Mouse (Mus musculus): ENCODE data around the gene Lrrc8b. TPM values are rescaled to one million over a fixed set of nuclear protein-coding genes. Genes with fewer than 3 reads are reported as not detected.
A peak's percentile ranks its signal among the peaks of the same experiment; 100 is the strongest.

Gene Lrrc8b
- polyA plus RNA-seq (2016; fragmentation: Nextera tagmentation; extraction: Ambion mirVana): 12.1 and 13.3 TPM in 2 replicates

DNA sequence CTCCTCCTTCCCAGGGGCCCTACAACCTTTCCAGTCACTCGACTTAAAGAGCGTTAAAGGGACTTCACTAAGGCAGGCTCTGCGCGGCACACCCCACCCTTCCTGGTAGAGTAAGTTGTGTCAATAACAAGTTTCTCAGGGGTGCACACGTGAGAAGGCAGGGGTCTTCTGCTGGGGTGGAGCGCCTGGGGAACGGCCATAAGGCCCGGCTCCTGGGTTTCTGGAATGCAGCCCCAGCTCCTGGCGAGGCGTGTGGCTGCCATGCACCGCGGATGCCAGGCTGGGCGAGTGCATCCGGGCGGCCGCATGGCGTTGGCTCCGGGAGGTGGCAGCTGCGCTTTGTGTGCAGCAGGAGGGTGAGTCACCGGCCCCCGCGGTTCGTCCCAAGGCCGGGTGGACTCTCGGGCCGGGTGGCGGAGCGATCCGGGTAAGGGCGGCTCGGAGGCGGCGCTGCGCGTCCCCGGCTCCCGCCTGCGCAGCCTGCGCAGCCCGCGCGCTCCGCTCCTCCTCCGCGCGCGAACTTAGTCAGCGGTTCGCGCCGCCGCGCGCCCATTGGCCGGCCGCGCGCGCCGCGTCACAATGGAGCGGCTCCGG is at the start of gene Lrrc8b:
TSS of gene Lrrc8b (plus strand) at position 578 of the 594 bp plus-strand sequence.
- peak within 1 kb of the TSS; percentile 87 for H3K27ac ChIP-seq
- peak within 1 kb of the TSS; percentile 95 for H3K9ac ChIP-seq
- peak within 1 kb of the TSS; percentile 92 for H3K4me3 ChIP-seq
- under 1% methylated on average over 63 of the region's 63 CpGs for WGBS
- H3K4me1 ChIP-seq: peaks cover 3% of the 10 kb centered on the region; the same call in 1 of the 2 replicates
- H3K9me3 ChIP-seq (replicated peaks): peaks cover 9% of the 10 kb centered on the region; the same call in 1 of the 2 replicates
- peak; percentile 94 for ATAC-seq (ENCODE audit: low FRiP score)
- 0 out of 2 replicates have a peak, but pooled peaks cover 3% of the 10 kb centered on the region for H3K27me3 ChIP-seq
- H3K4me2 ChIP-seq (replicated peaks): peak within 1 kb of the TSS; percentile 95
- H3K36me3 ChIP-seq: peaks cover 10% of the 10 kb centered on the region; the same call in 1 of the 2 replicates

DNA sequence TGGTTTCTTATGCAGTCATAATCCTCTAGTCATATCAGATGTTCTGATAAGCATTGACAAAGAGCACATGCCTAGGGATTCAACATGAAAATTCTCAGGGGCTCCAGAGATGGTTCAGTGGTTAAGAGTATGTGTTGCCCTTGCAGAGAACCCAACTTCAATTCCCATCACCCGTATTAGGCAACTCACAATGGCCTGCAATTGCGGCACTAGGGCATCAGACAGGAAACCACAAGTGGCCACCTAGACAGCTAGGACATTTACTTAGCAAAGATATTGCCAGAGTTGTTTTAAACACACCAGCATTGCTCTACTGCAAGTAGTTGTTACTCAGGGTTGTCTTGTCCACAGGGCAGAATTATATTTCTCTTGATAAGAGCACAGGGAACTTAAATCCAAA is 34.1 kb upstream of the Lrrc8b start:
- WGBS: 92% methylated on average over 2 of the region's 2 CpGs
- ATAC-seq (ENCODE audit: low FRiP score): no peak
- H3K4me3 ChIP-seq: no peak overlapping the region
- H3K4me2 ChIP-seq (replicated peaks): no peak overlapping the region
- H3K27ac ChIP-seq: no peak overlapping the region
- no peaks in the 10 kb centered on the region; the same call in 1 of the 2 replicates for H3K9me3 ChIP-seq (replicated peaks)
- no peaks in the 10 kb centered on the region for H3K27me3 ChIP-seq
- H3K9ac ChIP-seq: no peak overlapping the region
- H3K36me3 ChIP-seq: no peaks in the 10 kb centered on the region
- H3K4me1 ChIP-seq: no peaks in the 10 kb centered on the region

DNA sequence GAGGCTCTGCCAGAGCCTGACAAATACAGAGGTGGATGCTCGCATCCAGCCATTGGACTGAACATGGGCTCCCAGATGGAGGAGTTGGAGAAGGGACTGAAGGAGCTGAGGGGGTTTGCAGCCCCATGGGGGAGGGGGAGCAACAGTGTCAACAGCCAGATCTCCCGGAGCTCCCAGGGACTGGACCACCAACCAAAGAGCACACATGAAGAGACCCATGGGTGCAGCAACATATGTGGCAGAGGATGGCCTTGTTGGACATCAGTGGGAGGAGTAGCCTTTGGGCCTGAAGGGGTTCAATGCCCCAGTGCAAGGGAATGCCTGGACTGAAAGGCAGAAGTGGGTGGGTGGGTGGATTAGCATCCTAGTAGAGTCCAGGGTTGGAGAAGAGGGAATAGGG is 25.2 kb upstream of the Lrrc8b start:
- Histone ChIP-seq H3K4me3 (no peak overlapping the region), H3K9ac (no peak overlapping the region), H3K9me3 (replicated peaks) (peaks cover 4% of the 10 kb centered on the region; the same call in 1 of the 2 replicates), H3K27ac (no peak overlapping the region), H3K4me1 (no peaks in the 10 kb centered on the region), H3K27me3 (no peaks in the 10 kb centered on the region), H3K4me2 (replicated peaks) (no peak overlapping the region), H3K36me3 (no peaks in the 10 kb centered on the region)
- no peak for ATAC-seq (ENCODE audit: low FRiP score)
- WGBS: 90% methylated on average over 2 of the region's 2 CpGs

DNA sequence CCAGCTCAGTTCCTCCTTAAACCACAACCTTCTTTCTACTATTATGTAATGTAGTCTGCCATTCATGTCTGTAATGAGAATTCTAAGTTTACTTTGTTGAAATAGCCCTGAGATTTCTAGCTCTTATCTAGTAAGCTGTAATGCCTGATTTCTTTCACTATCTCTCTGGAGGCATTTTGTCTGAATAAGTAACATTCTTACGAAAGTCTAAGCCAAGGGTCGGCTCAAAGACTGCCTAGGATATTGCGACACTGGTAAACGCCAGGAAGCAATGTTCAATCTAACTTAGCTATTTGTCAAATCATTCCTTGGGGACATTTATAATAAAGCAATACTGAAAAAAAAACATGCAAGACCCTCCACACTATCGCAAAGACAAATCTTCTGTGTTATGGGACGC is 21.8 kb upstream of the Lrrc8b start:
- WGBS: 94% methylated on average over 6 of the region's 6 CpGs
- H3K9ac ChIP-seq: no peak overlapping the region
- H3K4me3 ChIP-seq: no peak overlapping the region
- H3K27ac ChIP-seq: no peak overlapping the region
- H3K4me2 ChIP-seq (replicated peaks): no peak overlapping the region
- H3K4me1 ChIP-seq: no peaks in the 10 kb centered on the region
- ATAC-seq (ENCODE audit: low FRiP score): no peak
- peaks cover 4% of the 10 kb centered on the region; the same call in 1 of the 2 replicates for H3K9me3 ChIP-seq (replicated peaks)
- H3K27me3 ChIP-seq: no peaks in the 10 kb centered on the region
- no peaks in the 10 kb centered on the region for H3K36me3 ChIP-seq

DNA sequence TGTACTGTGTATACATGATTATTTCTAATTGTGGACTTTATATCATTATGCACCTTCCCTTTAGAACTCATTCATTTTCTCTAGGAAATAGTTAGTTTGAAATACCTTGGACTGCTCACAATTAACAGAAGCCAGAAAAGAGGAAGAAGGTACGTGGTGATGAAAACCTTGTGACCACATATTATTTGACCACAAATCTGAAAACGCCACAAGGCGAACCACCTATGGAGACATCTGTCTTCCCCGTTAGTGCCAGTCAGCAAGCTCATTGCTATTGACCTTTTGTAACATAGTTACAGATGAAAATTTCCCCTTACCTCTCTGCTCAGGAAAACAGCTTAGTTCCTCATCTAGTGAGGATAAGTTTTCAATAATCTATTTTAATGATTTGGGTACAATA is 20.4 kb upstream of the Lrrc8b start:
- Histone ChIP-seq H3K9me3 (replicated peaks) (peaks cover 4% of the 10 kb centered on the region; the same call in 1 of the 2 replicates), H3K27ac (no peak overlapping the region), H3K4me2 (replicated peaks) (no peak overlapping the region), H3K27me3 (no peaks in the 10 kb centered on the region), H3K4me1 (peaks cover 4% of the 10 kb centered on the region; the same call in 1 of the 2 replicates), H3K9ac (no peak overlapping the region), H3K4me3 (no peak overlapping the region), H3K36me3 (no peaks in the 10 kb centered on the region)
- no peak for ATAC-seq (ENCODE audit: low FRiP score)
- 96% methylated on average over 4 of the region's 4 CpGs for WGBS

DNA sequence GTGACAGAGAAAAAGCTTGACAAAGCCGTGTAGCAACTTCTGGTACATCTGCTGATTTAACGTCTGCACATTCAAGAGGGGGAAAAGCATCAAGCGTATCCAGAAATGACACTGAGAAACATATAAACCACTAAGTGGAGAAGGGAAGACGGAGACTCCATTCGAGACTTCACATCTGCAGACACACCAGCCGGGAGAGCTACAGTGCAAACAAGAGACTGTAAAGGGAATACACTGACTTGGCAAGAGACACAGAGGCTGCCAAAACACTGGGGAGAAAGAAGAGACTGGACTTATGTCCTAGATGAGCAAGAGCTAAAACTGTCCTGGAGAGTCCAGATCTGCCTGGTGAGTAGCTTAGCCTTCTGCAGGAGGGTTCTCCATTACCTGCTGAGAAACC is 16.6 kb upstream of the Lrrc8b start:
- no peak overlapping the region for H3K4me3 ChIP-seq
- no peaks in the 10 kb centered on the region for H3K27me3 ChIP-seq
- H3K36me3 ChIP-seq: no peaks in the 10 kb centered on the region
- no peak overlapping the region for H3K4me2 ChIP-seq (replicated peaks)
- peaks cover 9% of the 10 kb centered on the region; the same call in 1 of the 2 replicates for H3K4me1 ChIP-seq
- WGBS: 88% methylated on average over 6 of the region's 6 CpGs
- no peak overlapping the region for H3K9ac ChIP-seq
- no peaks in the 10 kb centered on the region for H3K9me3 ChIP-seq (replicated peaks)
- ATAC-seq (ENCODE audit: low FRiP score): no peak
- H3K27ac ChIP-seq: no peak overlapping the region

DNA sequence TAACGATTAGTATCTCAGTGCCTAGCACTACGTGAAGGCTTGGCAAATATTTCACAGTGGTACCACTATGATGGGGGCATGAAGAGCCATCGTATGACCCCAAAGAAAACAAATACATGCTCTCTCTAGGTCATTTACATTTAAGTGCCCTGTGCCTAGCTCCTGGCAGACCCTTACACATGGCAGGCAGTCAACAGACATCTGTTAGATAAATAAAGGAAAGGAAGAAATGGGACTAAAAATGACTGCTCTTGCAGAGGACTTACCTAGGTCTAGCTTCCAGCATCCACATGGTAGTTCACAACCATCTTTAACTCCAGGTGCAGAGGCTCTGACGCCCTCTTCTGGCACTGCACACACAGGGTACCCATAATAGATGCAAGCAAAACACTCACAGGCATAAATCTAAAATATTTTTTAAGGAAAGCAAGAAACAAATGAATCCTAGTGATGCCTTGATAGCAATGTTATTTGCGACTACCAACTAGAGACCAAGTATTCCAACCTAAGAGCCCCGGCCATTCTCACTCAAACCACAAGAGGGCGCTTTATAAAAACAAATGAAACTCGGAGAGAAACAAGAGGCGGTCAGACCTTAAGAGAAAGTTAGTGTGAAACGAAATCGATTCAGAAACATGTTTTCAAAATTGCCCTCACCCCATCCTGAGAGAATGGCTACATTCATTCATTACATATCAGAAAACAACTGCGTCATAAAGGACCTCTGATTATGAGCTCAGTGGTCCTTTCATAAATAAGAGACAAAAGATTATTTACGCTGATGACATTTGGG is 15.7 kb upstream of the Lrrc8b start:
- H3K27me3 ChIP-seq: no peaks in the 10 kb centered on the region
- peaks cover 9% of the 10 kb centered on the region; the same call in 1 of the 2 replicates for H3K4me1 ChIP-seq
- peak; percentile 71 for ATAC-seq (ENCODE audit: low FRiP score)
- H3K9ac ChIP-seq: no peak overlapping the region
- H3K4me2 ChIP-seq (replicated peaks): peak overlapping the region; percentile 48
- 30% methylated on average over 13 of the region's 13 CpGs for WGBS
- no peaks in the 10 kb centered on the region for H3K36me3 ChIP-seq
- H3K9me3 ChIP-seq (replicated peaks): no peaks in the 10 kb centered on the region
- peak overlapping the region; percentile 23 for H3K4me3 ChIP-seq
- peak overlapping the region; percentile 55; the same call in 1 of the 2 replicates for H3K27ac ChIP-seq

DNA sequence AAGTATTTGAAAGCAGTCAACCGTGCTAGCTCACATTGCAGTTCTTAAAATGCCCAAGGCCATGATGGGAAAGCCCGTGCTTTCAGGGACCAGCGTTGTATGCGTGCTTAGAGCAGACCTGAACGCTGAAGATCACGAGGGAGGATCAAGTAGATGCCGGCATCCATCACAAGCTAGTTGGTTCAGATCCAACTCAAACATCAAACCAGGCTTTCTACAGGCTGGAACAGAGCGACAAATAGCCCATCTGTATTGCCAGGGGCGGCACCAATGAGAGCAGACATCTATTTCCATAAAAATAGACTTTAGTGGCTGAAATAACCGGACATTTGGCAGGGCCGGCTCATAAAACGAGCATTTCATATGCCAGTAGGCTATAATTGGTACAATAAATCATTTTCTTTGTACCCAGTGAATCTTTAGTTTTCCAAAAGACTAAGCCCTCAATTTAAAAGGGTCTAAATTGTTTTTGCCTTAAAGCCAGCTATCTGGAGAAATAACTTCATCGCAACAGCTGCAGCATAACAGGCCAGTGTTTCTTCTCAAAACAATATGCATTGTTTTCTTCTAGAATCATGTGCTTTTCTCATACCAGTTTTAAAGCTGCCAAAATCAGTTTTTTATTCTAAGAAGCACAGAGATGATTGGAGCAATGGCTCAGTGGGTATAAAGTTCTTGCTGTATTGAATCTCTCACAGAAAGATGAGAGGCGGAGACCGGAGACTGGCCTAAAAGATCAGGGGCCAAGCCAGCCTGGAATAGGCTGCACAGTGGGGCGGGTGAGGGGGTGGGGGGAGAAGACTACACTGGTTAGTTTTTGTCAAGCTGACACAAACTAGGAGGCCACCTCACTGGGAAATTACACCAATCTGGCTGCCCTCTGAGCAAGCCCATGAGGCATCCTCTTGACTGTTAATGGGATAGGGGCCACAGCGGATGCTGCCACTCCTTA is 14.9 kb upstream of the Lrrc8b start:
- 46% methylated on average over 17 of the region's 17 CpGs for WGBS

DNA sequence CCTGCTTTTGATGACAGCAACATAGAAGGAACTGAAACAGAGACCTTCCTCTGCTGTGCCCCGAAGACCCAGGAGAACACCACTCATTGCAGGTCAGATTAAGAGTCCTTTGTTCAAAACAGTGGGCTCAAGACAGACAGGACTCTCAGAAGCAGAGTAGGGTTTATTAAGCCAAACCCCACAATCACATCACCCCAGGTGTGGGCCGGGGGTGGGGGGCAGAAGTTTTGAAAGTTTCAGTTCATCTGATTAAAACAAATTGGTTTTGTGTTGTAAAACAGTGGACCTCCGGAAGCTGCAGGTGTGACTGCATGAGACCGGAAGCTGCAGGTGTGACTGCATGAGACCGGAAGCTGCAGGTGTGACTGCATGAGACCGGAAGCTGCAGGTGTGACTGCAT is 14.0 kb upstream of the Lrrc8b start:
- WGBS: 94% methylated on average over 5 of the region's 6 CpGs
- H3K4me3 ChIP-seq: no peak overlapping the region
- ATAC-seq (ENCODE audit: low FRiP score): no peak
- H3K4me1 ChIP-seq: peaks cover 9% of the 10 kb centered on the region; the same call in 1 of the 2 replicates
- no peaks in the 10 kb centered on the region for H3K27me3 ChIP-seq
- no peaks in the 10 kb centered on the region for H3K36me3 ChIP-seq
- no peak overlapping the region for H3K27ac ChIP-seq
- H3K9me3 ChIP-seq (replicated peaks): no peaks in the 10 kb centered on the region
- no peak overlapping the region for H3K9ac ChIP-seq
- H3K4me2 ChIP-seq (replicated peaks): no peak overlapping the region

More for the DNA sequence above, 14.9 kb upstream of the Lrrc8b start:
- Histone ChIP-seq H3K27me3 (no peaks in the 10 kb centered on the region), H3K4me2 (replicated peaks) (peak overlapping the region; percentile 48), H3K4me1 (peaks cover 9% of the 10 kb centered on the region; the same call in 1 of the 2 replicates), H3K4me3 (peak overlapping the region; percentile 23), H3K9me3 (replicated peaks) (no peaks in the 10 kb centered on the region), H3K27ac (peak overlapping the region; percentile 55; the same call in 1 of the 2 replicates), H3K9ac (no peak overlapping the region), H3K36me3 (no peaks in the 10 kb centered on the region)
- peak; percentile 85 for ATAC-seq (ENCODE audit: low FRiP score)

DNA sequence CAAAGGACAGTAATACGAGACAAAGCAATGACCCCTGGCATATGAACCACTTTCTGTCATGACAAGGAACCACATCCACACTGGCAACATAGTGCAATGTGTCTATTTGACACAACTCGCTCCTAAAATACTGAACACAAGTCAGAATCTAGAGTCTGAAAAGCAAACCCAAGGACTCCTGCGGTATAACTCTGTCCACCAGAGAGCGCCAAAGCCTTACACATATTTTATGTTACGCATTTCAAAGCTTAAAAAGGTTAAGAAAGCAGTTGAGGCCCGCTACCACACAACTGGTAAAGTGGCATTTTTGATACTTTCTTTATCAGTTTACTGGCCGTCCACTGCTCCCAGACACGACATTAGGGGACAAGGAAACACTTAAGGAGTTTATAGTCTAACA is 10.6 kb upstream of the Lrrc8b start:
- 13% methylated on average over 8 of the region's 8 CpGs for WGBS
- no peaks in the 10 kb centered on the region for H3K27me3 ChIP-seq
- H3K9ac ChIP-seq: no peak overlapping the region
- no peak for ATAC-seq (ENCODE audit: low FRiP score)
- H3K4me1 ChIP-seq: peaks cover 4% of the 10 kb centered on the region; the same call in 1 of the 2 replicates
- H3K4me2 ChIP-seq (replicated peaks): no peak overlapping the region
- H3K4me3 ChIP-seq: no peak overlapping the region
- no peaks in the 10 kb centered on the region for H3K36me3 ChIP-seq
- H3K27ac ChIP-seq: no peak overlapping the region
- H3K9me3 ChIP-seq (replicated peaks): no peaks in the 10 kb centered on the region

DNA sequence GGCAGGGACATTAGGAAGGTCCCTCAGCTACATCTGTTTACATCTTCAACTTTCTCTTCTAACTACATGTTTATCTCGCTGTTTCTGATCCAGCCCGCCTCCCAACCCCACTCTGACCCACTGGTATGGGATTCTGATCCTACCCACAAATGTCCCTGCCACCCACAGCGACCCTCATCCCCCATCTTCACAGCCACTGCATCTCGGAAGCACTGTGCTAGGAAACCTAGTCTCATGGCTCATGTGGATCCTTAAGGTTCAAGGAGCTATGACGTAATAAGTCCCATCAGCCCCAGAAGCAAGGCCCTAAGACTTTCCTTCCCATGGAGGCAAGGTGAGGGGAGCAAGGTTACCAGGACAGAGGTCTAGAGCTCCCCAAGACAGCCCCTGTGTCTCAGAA is 7.9 kb upstream of the Lrrc8b start:
- Histone ChIP-seq H3K4me3 (no peak overlapping the region), H3K27me3 (0 out of 2 replicates have a peak, but pooled peaks cover 3% of the 10 kb centered on the region), H3K4me2 (replicated peaks) (no peak overlapping the region), H3K36me3 (no peaks in the 10 kb centered on the region), H3K9me3 (replicated peaks) (no peaks in the 10 kb centered on the region), H3K4me1 (no peaks in the 10 kb centered on the region), H3K27ac (no peak overlapping the region), H3K9ac (no peak overlapping the region)
- no peak for ATAC-seq (ENCODE audit: low FRiP score)
- 89% methylated on average over 5 of the region's 5 CpGs for WGBS

Measured in hindbrain, embryonic 12.5 days (tissue).